Mouse (Mus musculus) small intestine, adult 2 months (tissue): Measurements from ENCODE around the gene Chst3.

Experiments used
- CTCF ChIP-seq: fragments of 200-500 bp; IDR thresholded peaks from 2 replicates; pipeline ENCODE4 v1.5.1; 2012; ENCODE audit warnings: low read depth, mild to moderate bottlenecking, control low read depth, inconsistent platforms, low read length, moderate library complexity, mixed read lengths; ENCODE audit not compliant: insufficient replicate concordance, insufficient read length; ENCODE audit errors: extremely low read depth
- POLR2A ChIP-seq: fragments of 200-500 bp; IDR thresholded peaks from 2 replicates; pipeline ENCODE4 v1.6.1; 2012; ENCODE audit warnings: low read depth, mild to moderate bottlenecking, control low read depth, inconsistent platforms, low read length, moderate library complexity

GRCm38 (mm10) chr10:60200996-60201395, 18.1 kb downstream of the Chst3 start:
- no peak for TF ChIP-seq POLR2A
- TF ChIP-seq CTCF, result no peak
